Mouse (Mus musculus) stomach, postnatal 0 days (tissue): ENCODE measurements around the gene Tgfb2. TPM values are rescaled to one million over a fixed set of nuclear protein-coding genes. Genes with fewer than 3 reads are reported as not detected.

Experiments used
- ATAC-seq: fragments of 200-750 bp; cut with Nextera tagmentation; 2 replicates; pipeline ENCODE4 v1.8.0; 2017; ENCODE audit not compliant: low FRiP score, low TSS enrichment
- DNase-seq: peaks from one replicate; pipeline ENCODE4 v3.0.0-alpha.2; 2016; ENCODE audit warnings: low spot score
- H3K27ac ChIP-seq: fragments of 300-500 bp; sonication (generic); replicated peaks from 2 replicates; pipeline ENCODE4 v1.5.1; 2014; ENCODE audit warnings: mild to moderate bottlenecking, control low read depth
- H3K27me3 ChIP-seq: fragments of 300-500 bp; sonication (generic); 2 replicates; pipeline ENCODE4 v1.6.1; 2014; ENCODE audit warnings: low read length; ENCODE audit not compliant: control insufficient read depth, insufficient read depth
- H3K36me3 ChIP-seq: fragments of 300-500 bp; sonication (generic); 2 replicates; pipeline ENCODE4 v1.6.1; 2014; ENCODE audit warnings: low read length, mixed read lengths; ENCODE audit not compliant: control insufficient read depth, insufficient read depth
- H3K4me1 ChIP-seq: fragments of 300-500 bp; sonication (generic); replicated peaks from 2 replicates; pipeline ENCODE4 v1.6.1; 2014; ENCODE audit warnings: antibody characterized with exemption; ENCODE audit not compliant: control insufficient read depth, insufficient read depth
- H3K4me2 ChIP-seq: fragments of 300-500 bp; sonication (generic); replicated peaks from 2 replicates; pipeline ENCODE4 v1.6.1; 2014; ENCODE audit warnings: low read depth, mild to moderate bottlenecking, control low read depth, moderate library complexity
- H3K4me3 ChIP-seq: fragments of 300-500 bp; sonication (generic); 2 replicates; pipeline ENCODE4 v1.5.1; 2014; ENCODE audit warnings: low read depth, low read length, control low read depth
- H3K9ac ChIP-seq: fragments of 300-500 bp; sonication (generic); 2 replicates; pipeline ENCODE4 v1.6.1; 2014; ENCODE audit warnings: mild to moderate bottlenecking, low read length, control low read depth, mixed read lengths
- H3K9me3 ChIP-seq: fragments of 300-500 bp; sonication (generic); 2 replicates; pipeline ENCODE4 v1.6.1; 2016; ENCODE audit warnings: low read length; ENCODE audit not compliant: control insufficient read depth
- CTCF ChIP-seq: IDR thresholded peaks from 2 replicates; pipeline ENCODE4 v1.5.1; 2016; ENCODE audit warnings: antibody characterized with exemption, low read depth, mild to moderate bottlenecking, moderate library complexity
- EP300 ChIP-seq: optimal IDR thresholded peaks from 2 replicates; pipeline ENCODE3; 2016; ENCODE audit warnings: antibody characterized with exemption
- WGBS: fragments of 180-500 bp; shearing (Covaris S2); extraction: QIAGEN DNeasy Blood & Tissue Kit; methylation state at CpG from one replicate; pipeline ENCODE4 v1.1.7; 2014; 5-methylcytosine and 5-hydroxymethylcytosine counted together
- polyA plus RNA-seq: library from polyadenylated mRNA; unstranded; fragments of >200 nt; fragmentation: Nextera tagmentation; extraction: Ambion mirVana; gene quantifications from 2 replicates; pipeline ENCODE4 v1.2.1, GENCODE M21; 2015

Gene Tgfb2
- polyA plus RNA-seq, 1 experiment from 2014 or later, result 10.3 TPM

DNA sequence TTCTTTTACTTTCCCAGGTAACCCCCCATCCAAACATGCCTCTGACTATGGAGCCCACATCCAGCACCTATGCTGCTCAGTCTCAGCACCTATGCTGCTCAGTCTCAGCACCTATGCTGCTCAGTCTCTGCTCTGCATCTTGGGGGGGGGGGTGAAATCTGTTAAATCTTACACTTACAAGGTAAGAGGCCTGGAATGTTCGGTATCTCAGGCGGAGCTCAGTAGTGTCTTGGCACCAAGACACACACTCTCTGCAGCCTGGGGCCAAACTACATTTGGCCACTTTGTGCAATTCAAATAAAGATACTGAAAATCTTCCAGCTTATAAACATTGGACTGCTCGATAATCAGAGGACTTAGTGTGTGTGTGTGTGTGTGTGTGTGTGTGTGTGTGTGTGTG lies 31.2 kb downstream of the Tgfb2 start:
- DNase-seq, result no peak
- WGBS, result 35% methylated on average over 3 of the region's 3 CpGs
- Histone ChIP-seq H3K9me3 (no peaks in the 10 kb centered on the region), H3K4me3 (no peak overlapping the region), H3K4me1 (peaks cover 3% of the 10 kb centered on the region; the same call in 1 of the 2 replicates), H3K27ac (no peak overlapping the region), H3K9ac (no peak overlapping the region), H3K4me2 (no peak overlapping the region), H3K27me3 (no peaks in the 10 kb centered on the region), H3K36me3 (no peaks in the 10 kb centered on the region)
- no peak for ATAC-seq
- no peak for TF ChIP-seq CTCF
- TF ChIP-seq EP300, result no peak

DNA sequence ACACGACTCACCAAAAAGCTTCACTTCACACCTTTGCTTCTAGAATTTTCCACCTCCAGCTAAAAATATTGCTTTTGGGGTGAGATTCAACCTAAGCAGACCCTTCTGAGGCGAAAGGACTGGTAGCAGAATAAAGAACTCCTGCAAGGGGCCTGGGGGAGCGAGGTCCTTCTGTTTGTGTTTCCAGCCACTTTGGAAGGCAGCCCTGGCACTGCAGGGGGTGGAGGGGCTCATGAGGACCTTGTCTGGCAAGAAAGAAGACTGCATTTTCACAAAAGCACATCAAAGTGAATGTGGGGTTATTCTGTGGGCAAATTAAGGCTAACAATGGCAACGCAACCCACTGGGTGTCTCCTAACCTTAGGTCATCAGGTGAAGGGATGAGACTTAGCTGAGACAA lies 32.6 kb downstream of the Tgfb2 start:
- Histone ChIP-seq H3K9me3 (no peaks in the 10 kb centered on the region), H3K36me3 (no peaks in the 10 kb centered on the region), H3K27me3 (no peaks in the 10 kb centered on the region), H3K4me1 (peaks cover 3% of the 10 kb centered on the region; the same call in 1 of the 2 replicates), H3K4me2 (no peak overlapping the region), H3K9ac (no peak overlapping the region), H3K27ac (no peak overlapping the region), H3K4me3 (no peak overlapping the region)
- ATAC-seq (no peak), DNase-seq (no peak)
- 83% methylated on average over 4 of the region's 4 CpGs for WGBS
- TF ChIP-seq EP300, result no peak

DNA sequence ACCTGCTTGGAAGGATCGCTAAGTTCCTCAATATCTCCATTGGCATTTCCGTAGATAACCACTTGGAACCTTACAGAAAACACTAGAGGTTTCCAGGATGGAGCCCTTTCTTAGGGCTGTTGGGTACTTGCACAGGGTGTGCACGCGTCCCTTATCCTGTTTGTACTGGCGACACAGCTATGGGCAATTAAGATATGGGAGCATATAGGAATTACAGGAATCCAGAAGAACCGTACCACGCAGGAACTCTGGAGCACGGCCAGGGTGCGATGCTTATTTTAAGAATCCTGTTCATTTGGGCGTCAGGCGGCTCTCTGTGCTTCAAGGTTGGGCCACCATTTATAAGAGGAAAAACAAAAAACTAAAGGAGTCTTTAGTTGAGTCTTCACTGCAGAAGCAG lies 42.4 kb downstream of the Tgfb2 start:
- ATAC-seq (no peak), DNase-seq (no peak)
- H3K9ac ChIP-seq, result no peak overlapping the region
- H3K4me2 ChIP-seq, result no peak overlapping the region
- no peak overlapping the region for H3K4me3 ChIP-seq
- H3K27me3 ChIP-seq, result no peaks in the 10 kb centered on the region
- no peaks in the 10 kb centered on the region for H3K9me3 ChIP-seq
- H3K36me3 ChIP-seq, result no peaks in the 10 kb centered on the region
- no peaks in the 10 kb centered on the region for H3K4me1 ChIP-seq
- 72% methylated on average over 11 of the region's 11 CpGs for WGBS
- no peak overlapping the region for H3K27ac ChIP-seq
- TF ChIP-seq EP300 (no peak), CTCF (no peak)

DNA sequence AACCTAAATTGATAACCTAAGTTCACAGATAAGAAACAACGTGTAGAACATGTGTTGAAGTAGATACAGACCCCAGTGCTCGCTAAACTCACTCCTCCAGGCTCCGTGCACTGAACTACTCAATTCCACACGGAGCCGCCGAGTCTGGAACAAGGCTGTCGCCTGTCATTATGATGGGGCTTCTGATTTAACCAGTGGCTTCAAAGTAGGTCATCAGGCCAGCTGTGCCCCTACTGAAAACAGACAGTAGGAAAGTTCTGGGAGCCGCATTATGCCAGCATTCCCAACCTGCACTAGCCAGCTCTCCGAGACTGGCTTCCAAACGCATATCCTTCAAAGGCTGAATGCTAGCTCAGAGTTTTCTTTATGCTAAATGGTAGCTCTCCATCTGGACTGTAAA lies 42.8 kb downstream of the Tgfb2 start:
- ATAC-seq (no peak), DNase-seq (no peak)
- TF ChIP-seq EP300 (no peak), CTCF (no peak)
- WGBS, result 79% methylated on average over 10 of the region's 10 CpGs
- Histone ChIP-seq H3K4me1 (no peaks in the 10 kb centered on the region), H3K4me3 (no peak overlapping the region), H3K36me3 (no peaks in the 10 kb centered on the region), H3K27me3 (no peaks in the 10 kb centered on the region), H3K9ac (no peak overlapping the region), H3K9me3 (no peaks in the 10 kb centered on the region), H3K4me2 (no peak overlapping the region), H3K27ac (no peak overlapping the region)

DNA sequence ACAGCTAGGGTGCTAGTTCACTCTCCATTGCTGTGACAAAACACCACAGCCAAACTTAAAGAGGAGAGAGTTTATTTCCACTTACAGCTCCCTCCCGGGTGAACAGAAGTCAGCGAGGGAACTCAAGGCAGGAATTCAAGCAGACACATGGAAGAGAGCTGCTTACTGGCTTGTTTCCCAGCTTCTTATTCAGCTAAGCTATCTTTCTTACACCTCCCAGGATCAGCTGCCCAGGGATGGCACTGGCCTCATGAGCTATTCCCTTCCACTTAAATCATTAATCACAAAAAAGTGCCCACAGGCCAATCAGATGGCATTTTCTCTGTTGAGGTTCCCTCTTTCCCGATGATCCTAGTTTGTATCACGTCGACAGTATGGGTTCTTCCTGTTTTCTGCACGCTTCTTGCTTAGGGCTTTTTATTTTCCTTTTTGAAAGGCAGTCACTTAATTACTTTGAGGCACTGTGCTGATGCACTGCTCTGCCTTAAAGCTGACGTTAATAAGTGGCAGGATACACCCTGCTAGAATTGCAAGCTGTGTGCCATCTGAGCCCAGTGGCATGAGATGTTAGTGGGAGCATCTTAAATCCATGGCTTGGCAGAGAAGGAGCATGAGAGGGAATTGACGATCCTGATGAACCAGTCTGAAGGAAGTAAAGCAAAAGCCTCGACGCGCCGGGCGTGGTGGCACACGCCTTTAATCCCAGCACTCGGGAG lies 44.4 kb downstream of the Tgfb2 start:
- H3K4me3 ChIP-seq, result no peak overlapping the region
- no peak overlapping the region for H3K27ac ChIP-seq
- no peaks in the 10 kb centered on the region for H3K4me1 ChIP-seq
- H3K27me3 ChIP-seq, result no peaks in the 10 kb centered on the region
- no peak overlapping the region for H3K4me2 ChIP-seq
- no peaks in the 10 kb centered on the region for H3K9me3 ChIP-seq
- TF ChIP-seq CTCF, result no peak
- TF ChIP-seq EP300, result no peak
- no peaks in the 10 kb centered on the region for H3K36me3 ChIP-seq
- 76% methylated on average over 15 of the region's 15 CpGs for WGBS
- ATAC-seq (no peak), DNase-seq (no peak)
- no peak overlapping the region for H3K9ac ChIP-seq

DNA sequence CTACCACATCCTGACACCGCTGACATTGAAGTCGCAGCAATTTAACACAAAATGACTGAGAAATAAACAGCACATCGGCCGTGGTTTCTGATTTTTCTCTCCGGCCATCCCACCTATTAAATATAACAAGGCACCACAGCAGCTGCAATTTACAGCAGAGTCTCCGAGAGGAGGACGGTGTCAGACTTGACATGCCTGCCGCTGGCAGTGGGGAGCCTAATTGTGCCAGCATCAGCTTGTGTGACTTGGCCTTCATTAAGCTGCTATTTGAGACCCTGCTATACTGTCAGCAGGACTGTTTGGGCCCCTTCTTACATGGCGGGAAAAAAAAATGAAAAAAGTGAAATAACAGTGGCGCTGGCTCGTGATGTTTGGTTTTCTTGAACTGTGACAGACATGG lies 47.0 kb downstream of the Tgfb2 start:
- H3K27ac ChIP-seq, result no peak overlapping the region
- 86% methylated on average over 11 of the region's 11 CpGs for WGBS
- H3K27me3 ChIP-seq, result no peaks in the 10 kb centered on the region
- TF ChIP-seq CTCF (no peak), EP300 (no peak)
- no peaks in the 10 kb centered on the region for H3K9me3 ChIP-seq
- ATAC-seq, result no peak
- no peak for DNase-seq
- no peaks in the 10 kb centered on the region for H3K4me1 ChIP-seq
- no peak overlapping the region for H3K9ac ChIP-seq
- H3K4me3 ChIP-seq, result no peak overlapping the region
- H3K36me3 ChIP-seq, result no peaks in the 10 kb centered on the region
- H3K4me2 ChIP-seq, result no peak overlapping the region
